In genomic region chr5:115623694-115624440, GRCm38 (mm10) we compare ENCODE assay signal across 13 mouse cellular contexts. TPM values are rescaled to one million over a fixed set of nuclear protein-coding genes. Genes with fewer than 3 reads are reported as not detected.
DNase-seq lines count a peak whose midpoint lies in the region; ATAC-seq and TF ChIP-seq lines count a peak whose summit lies in the region.
"Had no signal": no experiment of that assay in that cellular context is flagged by ENCODE, and none has a peak within 500 bp of the region (broad histone marks: within the 10 kb centered on the region; RNA-seq: fewer than 3 reads in every experiment).

No protein-coding gene starts in this region.

- TF ChIP-seq POLR2A in heart, adult 2 months (IDR thresholded peaks at IDR 0.05; ENCODE audit: insufficient read depth, low read depth, low read length): no peak

- no peak overlapping the region for H3K4me2 ChIP-seq in midbrain, embryonic 11.5 days
- H3K4me2 ChIP-seq in midbrain, postnatal 0 days (ENCODE audit: low read depth, low read length, poor library complexity, severe bottlenecking): no peak overlapping the region
- H3K4me2 ChIP-seq in kidney, embryonic 16.5 days (replicated peaks; ENCODE audit: low read depth, low read length): no peak overlapping the region
- H3K4me2 ChIP-seq: embryonic facial prominence, embryonic 15.5 days; limb, embryonic 15.5 days had no signal

- 76% methylated on average over 9 of the region's 9 CpGs for WGBS in heart, adult 2 months
- 78% methylated on average over 9 of the region's 9 CpGs for WGBS in midbrain, embryonic 11.5 days
- 75% methylated on average over 9 of the region's 9 CpGs for WGBS in midbrain, postnatal 0 days
- WGBS in kidney, embryonic 16.5 days: 81% methylated on average over 9 of the region's 9 CpGs

- no peaks in the 10 kb centered on the region for H3K79me2 ChIP-seq in heart, adult 2 months (replicated peaks; ENCODE audit: control insufficient read depth, insufficient read depth, low read length)

- TF ChIP-seq EP300 in heart, adult 2 months (IDR thresholded peaks at IDR 0.05; ENCODE audit: insufficient read depth, low read depth, low read length): no peak

- peak; percentile 43 to 48 for DNase-seq in heart, adult 2 months
- no peak for DNase-seq in heart, adult 8-10 months (ENCODE audit: low spot score)
- DNase-seq in midbrain, embryonic 11.5 days (ENCODE audit: low spot score, missing footprints): peak; percentile 59
- no peak for DNase-seq in midbrain, postnatal 0 days (ENCODE audit: low spot score)
- DNase-seq in neural tube, embryonic 10.5 days (ENCODE audit: extremely low spot score, low spot score): no peak
- DNase-seq: cerebellum, adult 11 months; gastrocnemius, postnatal 36 days; thymus, postnatal 4 days had no signal

- peak overlapping the region; percentile 20; the same call in 1 of the 2 replicates for H3K27ac ChIP-seq in heart, adult 2 months
- H3K27ac ChIP-seq in midbrain, embryonic 11.5 days (ENCODE audit: low read depth, low read length): no peak overlapping the region
- no peak overlapping the region for H3K27ac ChIP-seq in midbrain, postnatal 0 days (ENCODE audit: low read depth, low read length)
- peak overlapping the region; percentile 52; the same call in 1 of the 2 replicates for H3K27ac ChIP-seq in brown adipose tissue, adult 24 weeks (replicated peaks; ENCODE audit: low read depth, low read length)
- no peak overlapping the region for H3K27ac ChIP-seq in kidney, embryonic 16.5 days (ENCODE audit: low read length)
- H3K27ac ChIP-seq: embryonic facial prominence, embryonic 15.5 days; limb, embryonic 15.5 days had no signal

- no peak for ATAC-seq in midbrain, embryonic 11.5 days (ENCODE audit: low FRiP score)
- no peak for ATAC-seq in midbrain, postnatal 0 days (ENCODE audit: low FRiP score)
- no peak for ATAC-seq in kidney, embryonic 16.5 days (ENCODE audit: low FRiP score, low TSS enrichment)

- TF ChIP-seq CTCF in heart, adult 2 months (IDR thresholded peaks at IDR 0.05): no peak
- TF ChIP-seq CTCF in midbrain, postnatal 0 days (IDR thresholded peaks at IDR 0.05): no peak

- no peaks in the 10 kb centered on the region for H3K4me1 ChIP-seq in heart, adult 2 months (ENCODE audit: control insufficient read depth, insufficient read depth, low read length)
- H3K4me1 ChIP-seq in midbrain, embryonic 11.5 days (ENCODE audit: control insufficient read depth, insufficient read depth, low read length): no peaks in the 10 kb centered on the region; the same call in 1 of the 2 replicates
- no peaks in the 10 kb centered on the region for H3K4me1 ChIP-seq in midbrain, postnatal 0 days (ENCODE audit: insufficient read depth, low read length)
- H3K4me1 ChIP-seq in brown adipose tissue, adult 24 weeks (ENCODE audit: control insufficient read depth, insufficient read depth, insufficient read length, low read length): no peaks in the 10 kb centered on the region
- peaks cover 43% of the 10 kb centered on the region for H3K4me1 ChIP-seq in megakaryocyte, embryonic 14.5 days
- H3K4me1 ChIP-seq in kidney, embryonic 16.5 days (ENCODE audit: insufficient read depth, low read length): no peaks in the 10 kb centered on the region
- H3K4me1 ChIP-seq: embryonic facial prominence, embryonic 15.5 days; limb, embryonic 15.5 days had no signal

- H3K36me3 ChIP-seq in heart, adult 2 months (ENCODE audit: control insufficient read depth, insufficient read depth, low read length): no peaks in the 10 kb centered on the region
- H3K36me3 ChIP-seq in midbrain, embryonic 11.5 days (ENCODE audit: control insufficient read depth, insufficient read depth, low read length): peaks cover 9% of the 10 kb centered on the region
- peaks cover 25% of the 10 kb centered on the region; the same call in 1 of the 2 replicates for H3K36me3 ChIP-seq in midbrain, postnatal 0 days (ENCODE audit: insufficient read depth, low read length)
- H3K36me3 ChIP-seq in megakaryocyte, embryonic 14.5 days (replicated peaks; ENCODE audit: low read length): peaks cover 40% of the 10 kb centered on the region
- H3K36me3 ChIP-seq in kidney, embryonic 16.5 days (ENCODE audit: insufficient read depth, low read length): peaks cover 29% of the 10 kb centered on the region

- H3K4me3 ChIP-seq in heart, adult 2 months: no peak overlapping the region
- no peak overlapping the region for H3K4me3 ChIP-seq in midbrain, embryonic 11.5 days (ENCODE audit: low read depth, low read length)
- H3K4me3 ChIP-seq in midbrain, postnatal 0 days (ENCODE audit: low read depth, low read length): no peak overlapping the region
- no peak overlapping the region for H3K4me3 ChIP-seq in brown adipose tissue, adult 24 weeks (ENCODE audit: insufficient read depth, low read depth, low read length)
- H3K4me3 ChIP-seq in megakaryocyte, embryonic 14.5 days (replicated peaks): peak overlapping the region; percentile 59
- H3K4me3 ChIP-seq in kidney, embryonic 16.5 days (ENCODE audit: low read length): no peak overlapping the region
- H3K4me3 ChIP-seq: embryonic facial prominence, embryonic 15.5 days; limb, embryonic 15.5 days had no signal

- no peak overlapping the region for H3K9ac ChIP-seq in heart, adult 2 months (ENCODE audit: low read depth, low read length)
- no peak overlapping the region for H3K9ac ChIP-seq in midbrain, embryonic 11.5 days (ENCODE audit: low read length)
- H3K9ac ChIP-seq in midbrain, postnatal 0 days (replicated peaks; ENCODE audit: low read length, poor library complexity, severe bottlenecking): no peak overlapping the region
- no peak overlapping the region for H3K9ac ChIP-seq in kidney, embryonic 16.5 days (replicated peaks; ENCODE audit: low read length)
- H3K9ac ChIP-seq: embryonic facial prominence, embryonic 15.5 days; limb, embryonic 15.5 days had no signal

- H3K27me3 ChIP-seq in heart, adult 2 months (ENCODE audit: control insufficient read depth, insufficient read depth, low read length): no peaks in the 10 kb centered on the region
- H3K27me3 ChIP-seq in midbrain, embryonic 11.5 days (ENCODE audit: control insufficient read depth, insufficient read depth, low read length): no peaks in the 10 kb centered on the region
- no peaks in the 10 kb centered on the region for H3K27me3 ChIP-seq in midbrain, postnatal 0 days (ENCODE audit: insufficient read depth, low read length)
- peaks cover 2% of the 10 kb centered on the region for H3K27me3 ChIP-seq in megakaryocyte, embryonic 14.5 days (replicated peaks)
- no peaks in the 10 kb centered on the region for H3K27me3 ChIP-seq in kidney, embryonic 16.5 days (ENCODE audit: insufficient read depth, low read length)
- H3K27me3 ChIP-seq: embryonic facial prominence, embryonic 15.5 days; limb, embryonic 15.5 days had no signal

- intact Hi-C loops in heart, adult 2 months (cut with DNase I): no loop called here

- no peaks in the 10 kb centered on the region for H3K9me3 ChIP-seq in midbrain, embryonic 11.5 days (ENCODE audit: control insufficient read depth, low read length)
- no peaks in the 10 kb centered on the region for H3K9me3 ChIP-seq in midbrain, postnatal 0 days (ENCODE audit: low read length)
- no peaks in the 10 kb centered on the region for H3K9me3 ChIP-seq in megakaryocyte, embryonic 14.5 days
- H3K9me3 ChIP-seq in kidney, embryonic 16.5 days (ENCODE audit: low read length): no peaks in the 10 kb centered on the region
- H3K9me3 ChIP-seq: embryonic facial prominence, embryonic 15.5 days; limb, embryonic 15.5 days had no signal

RNA-seq across cellular contexts. Expression of gene Rab35, which starts 7.8 kb away (rescaled TPM):
- 10 to 100 TPM; 41.2 to 48.6 TPM for total RNA-seq in heart, adult 2 months (2021)
- polyA plus RNA-seq in heart, adult 2 months (2012; rRNA removed): 40.1 and 44.9 TPM in 2 replicates
- total RNA-seq in heart, adult 8-10 months (2022): 10 to 100 TPM; 42.0 to 48.0 (median 44.0) TPM
- 19.4 and 19.6 TPM in 2 replicates for polyA plus RNA-seq in midbrain, embryonic 11.5 days (2014; fragmentation: Nextera tagmentation; extraction: Ambion mirVana)
- 97.4 and 99.0 TPM in 2 replicates for total RNA-seq in midbrain, postnatal 0 days (2014; rRNA removed)
- polyA plus RNA-seq in midbrain, postnatal 0 days (2015; fragmentation: Nextera tagmentation; extraction: Ambion mirVana): 23.0 and 24.5 TPM in 2 replicates
- polyA plus RNA-seq in brown adipose tissue, adult 24 weeks (2012; ENCODE audit: insufficient read depth, insufficient read length, missing spikeins): 20.9 and 29.4 TPM in 2 replicates
- polyA plus RNA-seq in megakaryocyte, embryonic 14.5 days (2012; ENCODE audit: insufficient read depth, low replicate concordance): 29.5 and 94.9 TPM in 2 replicates
- 5.8 and 10.7 TPM in 2 replicates for polyA plus RNA-seq in kidney, embryonic 16.5 days (2015; fragmentation: Nextera tagmentation; extraction: Ambion mirVana)

RNA-seq across cellular contexts. Expression of gene Gcn1l1, which starts 58.8 kb away (rescaled TPM):
- total RNA-seq in heart, adult 2 months (2021): 10 to 100 TPM; 34.2 to 40.1 TPM
- 21.5 and 34.6 TPM in 2 replicates for polyA plus RNA-seq in heart, adult 2 months (2012; rRNA removed)
- total RNA-seq in heart, adult 8-10 months (2022): 10 to 100 TPM; 35.7 to 41.6 (median 39.3) TPM
- 27.6 and 32.2 TPM in 2 replicates for polyA plus RNA-seq in midbrain, embryonic 11.5 days (2014; fragmentation: Nextera tagmentation; extraction: Ambion mirVana)
- total RNA-seq in midbrain, postnatal 0 days (2014; rRNA removed): 72.9 and 75.1 TPM in 2 replicates
- 24.7 and 26.6 TPM in 2 replicates for polyA plus RNA-seq in midbrain, postnatal 0 days (2015; fragmentation: Nextera tagmentation; extraction: Ambion mirVana)
- 9.9 and 15.0 TPM in 2 replicates for polyA plus RNA-seq in brown adipose tissue, adult 24 weeks (2012; ENCODE audit: insufficient read depth, insufficient read length, missing spikeins)
- polyA plus RNA-seq in megakaryocyte, embryonic 14.5 days (2012; ENCODE audit: insufficient read depth, low replicate concordance): 25.1 and 30.4 TPM in 2 replicates
- 44.3 and 48.8 TPM in 2 replicates for polyA plus RNA-seq in kidney, embryonic 16.5 days (2015; fragmentation: Nextera tagmentation; extraction: Ambion mirVana)

Comparison
In these comparisons a context has a peak if more than half of its experiments do, and no peak if none do; other contexts are left out.
1. DNase-seq: peak in heart, adult 2 months (2 of 2) and midbrain, embryonic 11.5 days (single experiment); none in heart, adult 8-10 months (single experiment), midbrain, postnatal 0 days (single experiment) and neural tube, embryonic 10.5 days (single experiment).
2. H3K27ac ChIP-seq: peak in heart, adult 2 months (single experiment) and brown adipose tissue, adult 24 weeks (single experiment); none in midbrain, embryonic 11.5 days (single experiment), midbrain, postnatal 0 days (single experiment) and kidney, embryonic 16.5 days (single experiment).